Mouse (Mus musculus): ENCODE results near the gene Stra6.

The Stra6 gene

DNA sequence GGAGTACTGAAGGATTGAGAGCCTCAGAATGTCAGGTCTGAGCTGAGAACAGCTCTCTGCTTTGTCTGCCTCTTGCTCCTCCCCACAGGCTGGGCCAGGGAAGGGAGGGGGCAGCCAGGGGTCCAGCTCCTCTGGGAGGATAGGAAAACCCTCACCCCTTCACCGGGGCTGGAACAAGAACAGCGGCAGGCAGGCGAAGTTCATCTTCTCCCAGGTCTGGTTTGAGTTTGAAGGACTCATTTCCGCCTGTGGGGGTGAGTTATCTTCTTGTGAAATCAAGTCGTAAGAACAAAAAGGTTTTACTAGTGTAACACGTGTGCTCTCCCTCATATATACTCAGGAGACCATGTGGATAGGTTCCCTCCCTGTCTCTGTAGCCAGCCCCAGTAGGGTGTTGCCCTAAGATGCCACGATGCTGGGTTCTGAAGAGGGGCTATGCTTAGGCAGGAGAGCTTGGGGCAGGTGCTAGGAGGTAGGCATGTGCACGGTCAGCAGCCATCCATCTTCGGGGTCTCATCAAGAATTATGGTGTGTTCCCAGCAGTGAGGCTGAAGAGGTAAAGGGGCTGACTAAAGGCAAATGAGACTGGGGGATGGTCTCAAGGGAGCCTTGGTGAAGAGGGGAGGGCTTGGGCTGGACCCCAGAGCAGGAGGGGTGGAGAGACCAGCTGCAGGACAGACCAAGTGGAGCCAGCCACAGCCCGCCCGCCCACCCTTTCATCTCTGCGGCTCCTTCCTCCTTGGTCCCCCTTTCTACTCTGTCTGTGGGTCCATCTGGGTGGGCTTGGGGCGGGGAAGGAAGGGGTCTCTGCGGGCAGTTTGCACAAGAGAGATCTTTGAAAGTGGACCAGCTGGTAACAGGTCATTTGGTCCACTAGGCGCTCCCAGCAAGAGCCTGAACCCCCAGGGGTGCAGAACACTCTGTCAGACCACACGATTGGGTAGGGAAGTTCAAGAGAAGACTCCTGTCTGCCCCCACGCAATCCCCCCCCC is 70.6 kb downstream of the Stra6 start:
- DNase-seq (ENCODE audit: low read depth): peak; percentile 43

GRCm38 (mm10) chr9:58134906-58135305 is 71.3 kb downstream of the Stra6 start:
- DNase-seq (ENCODE audit: low read depth): no peak

GRCm38 (mm10) chr9:58135921-58136321 is 72.3 kb downstream of the Stra6 start:
- DNase-seq (ENCODE audit: low read depth): no peak

DNA sequence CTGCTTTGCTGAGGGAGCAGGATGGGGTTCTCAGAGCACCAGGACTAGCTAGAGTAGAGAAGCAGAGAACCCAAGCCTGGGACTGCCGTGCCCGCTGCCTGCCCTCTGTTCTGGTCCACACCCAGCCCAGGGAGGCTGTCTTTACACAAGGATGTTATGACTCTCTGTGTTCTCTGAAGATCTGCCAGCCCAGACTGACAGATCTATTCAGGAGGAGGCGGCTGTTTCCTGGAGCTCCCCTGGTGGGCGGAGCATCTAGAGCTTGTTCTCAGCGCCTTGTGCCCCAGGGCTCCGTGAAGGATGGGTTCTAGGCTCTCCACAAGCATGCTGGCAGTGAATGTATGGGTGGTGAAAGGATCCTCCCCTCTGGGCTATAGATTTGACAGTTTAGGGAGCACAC is 76.4 kb downstream of the Stra6 start:
- DNase-seq (ENCODE audit: low read depth): peak; percentile 65

DNA sequence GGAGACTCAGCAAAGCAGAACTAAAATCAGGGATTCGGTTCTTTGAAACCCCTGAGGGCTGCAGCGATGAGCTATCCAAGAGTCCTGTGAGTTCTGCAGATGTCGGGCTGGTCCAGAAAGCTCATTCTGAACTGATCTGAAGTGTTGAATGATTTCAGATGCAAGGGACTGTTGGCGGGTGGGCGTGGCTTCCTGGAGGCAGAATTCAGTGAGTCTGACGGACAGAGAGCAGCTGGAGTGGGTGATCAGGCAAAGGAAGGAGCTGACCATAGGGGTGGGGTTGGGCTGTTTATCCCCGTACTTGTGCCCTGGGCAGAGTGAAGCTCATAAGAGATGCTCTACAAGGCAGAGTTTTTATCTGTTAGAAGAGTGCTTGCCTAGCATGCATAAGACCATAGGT is 79.8 kb downstream of the Stra6 start:
- DNase-seq (ENCODE audit: low read depth): no peak

DNA sequence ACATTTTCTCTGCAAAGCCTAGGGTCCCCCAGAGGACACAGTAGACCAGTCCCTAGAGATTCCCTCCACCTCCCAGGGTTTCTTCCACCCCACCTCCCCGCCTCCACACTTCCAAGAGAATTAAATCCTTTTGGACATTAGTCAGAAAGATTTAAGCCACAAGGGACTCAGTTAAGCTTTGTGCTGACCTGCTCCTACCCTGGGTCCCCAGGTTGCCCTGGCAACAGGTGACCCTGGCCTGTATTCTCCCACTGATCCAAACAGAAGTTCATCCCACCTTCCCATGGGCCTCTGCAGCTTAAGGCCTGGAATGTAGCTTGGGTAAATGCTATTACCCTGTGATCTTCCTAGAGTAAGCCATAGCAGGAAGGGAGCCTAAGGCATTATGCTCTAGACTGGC is 81.1 kb downstream of the Stra6 start:
- DNase-seq (ENCODE audit: low read depth): no peak

DNA sequence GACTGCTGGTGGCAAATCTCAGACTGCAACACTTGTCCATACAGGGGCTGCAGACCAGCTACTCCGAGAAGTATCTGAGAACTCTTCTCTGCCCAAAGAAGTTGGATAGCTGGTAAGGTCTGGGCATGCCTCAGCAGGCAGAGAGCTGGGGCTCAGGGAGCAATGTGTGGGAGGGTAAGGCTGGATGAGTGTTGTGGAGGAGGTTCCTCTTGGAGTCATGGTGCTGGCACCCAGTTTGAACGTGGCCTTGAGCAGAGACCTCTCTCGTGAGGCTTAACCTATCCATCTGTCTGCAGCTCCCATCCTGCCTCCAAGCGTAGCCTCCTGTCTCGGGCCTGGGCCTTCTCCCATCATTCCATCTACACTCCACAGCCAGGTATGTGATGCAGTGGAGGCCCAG is 81.8 kb downstream of the Stra6 start:
- no peak for DNase-seq (ENCODE audit: low read depth)

- no peak for DNase-seq (ENCODE audit: low read depth)
Measured at GRCm38 (mm10) chr9:58148806-58149205, 85.2 kb downstream of the Stra6 start.

DNA sequence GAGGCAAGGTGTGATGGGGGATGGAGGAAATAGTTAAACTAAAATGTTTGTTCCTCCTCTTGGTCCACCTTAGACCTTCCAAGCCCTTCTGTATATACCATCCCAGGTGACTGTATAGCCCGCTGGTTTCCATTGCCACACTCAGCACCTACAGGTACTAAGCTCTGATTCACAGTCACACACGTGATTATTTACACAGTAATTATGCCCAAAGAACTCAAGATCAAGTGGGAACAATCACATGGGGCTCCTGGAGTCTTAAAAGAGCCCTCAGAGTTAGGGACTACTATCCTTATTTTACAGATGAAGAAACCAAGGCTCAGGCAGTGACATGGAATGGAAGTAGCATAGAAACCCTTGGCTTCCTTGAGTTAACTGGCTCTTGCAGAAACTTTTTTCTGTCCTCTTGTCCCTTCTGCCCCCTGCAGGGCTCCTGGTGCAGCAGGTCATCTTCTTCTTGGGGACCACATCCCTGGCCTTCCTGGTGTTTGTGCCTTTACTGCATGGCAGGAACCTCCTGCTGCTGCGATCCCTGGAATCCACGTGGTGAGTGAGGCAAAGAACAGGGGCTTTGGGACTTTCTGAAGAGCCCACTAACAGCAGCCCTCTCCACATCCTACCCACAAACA is 87.3 kb downstream of the Stra6 start:
- DNase-seq (ENCODE audit: low read depth): peak; percentile 21

DNA sequence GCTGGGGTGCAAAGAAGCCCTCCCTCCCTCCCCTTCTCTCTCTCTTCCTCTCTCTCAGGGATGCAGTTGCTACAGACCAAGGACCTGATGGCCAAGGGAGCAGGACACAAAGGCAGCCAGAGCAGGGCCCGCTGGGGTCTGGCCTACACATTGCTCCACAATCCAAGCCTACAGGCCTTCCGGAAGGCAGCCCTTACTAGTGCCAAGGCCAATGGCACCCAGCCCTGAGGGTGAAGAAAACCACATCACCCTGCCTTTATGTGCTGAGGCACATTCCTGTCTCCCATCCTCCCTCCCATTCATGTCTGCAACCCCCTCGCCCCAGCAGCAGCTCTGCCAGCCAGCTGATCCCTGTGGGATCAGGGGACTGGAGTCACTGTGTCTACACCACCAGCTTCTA is 89.5 kb downstream of the Stra6 start:
- DNase-seq (ENCODE audit: low read depth): no peak

DNA sequence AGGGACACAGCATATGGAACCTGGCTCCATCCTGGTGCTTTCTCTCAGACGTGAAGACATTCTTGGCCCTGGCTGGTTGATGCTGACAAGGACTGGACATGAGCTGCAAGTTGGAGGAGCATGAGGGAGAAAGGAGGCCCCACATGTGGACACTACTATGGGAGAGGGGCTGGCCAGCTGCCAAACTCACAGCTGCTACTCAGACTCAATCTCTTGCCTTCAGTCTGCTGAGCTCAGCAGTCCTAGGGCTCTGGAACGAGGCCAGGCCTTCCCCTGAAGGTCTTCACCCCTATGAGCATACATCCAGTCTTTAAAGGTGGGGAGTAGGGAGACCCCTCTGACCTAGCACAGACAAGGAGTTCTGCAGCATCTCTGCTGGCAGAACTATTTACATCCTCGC is 91.8 kb downstream of the Stra6 start:
- no peak for DNase-seq (ENCODE audit: low read depth)

DNA sequence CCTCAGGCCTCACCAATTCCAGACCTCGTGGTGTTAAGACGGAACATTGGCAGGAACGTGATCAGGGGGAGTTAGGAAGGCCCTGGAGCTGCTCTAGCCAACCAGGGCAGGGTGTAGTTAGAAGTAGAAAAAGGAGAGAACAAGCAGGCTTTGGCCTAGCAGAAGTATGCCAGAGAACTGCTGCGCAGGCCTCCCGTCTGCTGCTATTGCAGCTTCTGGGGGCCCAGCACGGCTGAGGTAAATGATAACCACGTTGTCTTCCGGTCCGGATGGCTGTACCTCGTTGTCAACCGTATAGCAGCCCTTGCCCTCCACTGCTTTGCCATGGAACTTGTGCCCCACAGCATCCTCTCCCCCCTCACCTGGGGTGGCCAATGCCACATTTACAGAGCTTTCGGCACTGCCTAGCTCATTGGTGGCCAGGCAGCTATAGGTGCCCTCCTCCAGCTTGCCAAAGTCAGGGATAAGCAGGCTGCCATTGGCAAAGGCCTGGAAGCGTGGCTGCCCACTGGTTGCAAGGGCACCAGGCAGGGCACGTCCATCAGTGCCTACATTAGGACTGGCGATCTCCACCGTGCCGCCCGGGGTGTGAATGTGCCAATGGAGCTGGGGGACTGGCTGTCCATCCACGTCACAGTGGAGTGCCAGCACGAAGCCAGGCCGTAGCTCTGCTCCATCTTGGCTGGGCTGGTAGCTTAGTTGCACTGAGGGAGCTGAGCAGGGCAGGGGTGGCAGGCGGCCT is 93.4 kb downstream of the Stra6 start:
- no peak for DNase-seq (ENCODE audit: low read depth)

- DNase-seq (ENCODE audit: low read depth): no peak
Measured at GRCm38 (mm10) chr9:58157838-58158237, 94.2 kb downstream of the Stra6 start.

GRCm38 (mm10) chr9:58158541-58159311 is 95.1 kb downstream of the Stra6 start:
- no peak for DNase-seq (ENCODE audit: low read depth)

- DNase-seq (ENCODE audit: low read depth): no peak
Measured at GRCm38 (mm10) chr9:58159855-58160254, 96.3 kb downstream of the Stra6 start.

DNA sequence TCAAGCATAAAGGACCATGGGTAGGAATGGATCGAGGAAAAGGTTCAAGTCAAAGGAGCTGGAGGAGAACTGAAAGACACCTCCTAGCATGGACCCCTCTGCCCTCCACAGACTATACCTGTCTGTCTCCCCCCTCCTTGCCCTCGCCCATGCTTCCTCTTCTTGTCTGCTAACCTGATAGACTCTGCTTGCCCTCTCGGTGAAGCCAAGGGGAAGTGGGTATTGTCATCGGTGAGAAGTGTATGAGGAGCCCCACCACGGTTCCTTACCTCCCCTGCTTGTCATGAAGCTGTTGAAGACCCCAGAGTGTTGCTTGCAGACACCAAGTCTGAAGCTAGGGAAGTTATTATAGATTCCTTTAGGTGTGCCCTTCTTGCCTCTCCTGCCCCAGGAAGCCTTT is 96.7 kb downstream of the Stra6 start:
- DNase-seq (ENCODE audit: low read depth): no peak

DNA sequence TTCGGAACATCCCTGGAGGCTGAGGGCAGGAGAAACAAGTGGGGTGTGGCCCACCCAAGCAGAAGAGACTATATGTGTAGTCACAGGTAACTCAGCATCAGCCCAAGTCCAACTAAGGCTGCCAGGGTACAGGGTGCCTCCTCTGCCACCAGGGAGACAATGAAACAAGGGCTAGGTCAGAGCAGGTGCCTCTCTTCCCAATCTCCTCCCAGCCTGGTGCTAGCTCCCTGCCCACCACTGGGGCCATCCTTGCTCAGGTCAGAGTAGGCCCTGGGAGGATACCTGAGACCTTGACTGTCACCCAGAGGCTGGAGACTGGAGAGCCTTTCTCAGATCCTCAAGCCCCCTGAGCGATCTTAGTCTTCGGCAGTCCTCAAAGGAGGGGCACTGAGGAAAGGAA is 98.6 kb downstream of the Stra6 start:
- no peak for DNase-seq (ENCODE audit: low read depth)

- DNase-seq (ENCODE audit: low read depth): no peak
Measured at GRCm38 (mm10) chr9:58163146-58163545, 99.6 kb downstream of the Stra6 start.

- DNase-seq (ENCODE audit: low read depth): no peak
Measured at GRCm38 (mm10) chr9:58165779-58166178, 102.2 kb downstream of the Stra6 start.

DNA sequence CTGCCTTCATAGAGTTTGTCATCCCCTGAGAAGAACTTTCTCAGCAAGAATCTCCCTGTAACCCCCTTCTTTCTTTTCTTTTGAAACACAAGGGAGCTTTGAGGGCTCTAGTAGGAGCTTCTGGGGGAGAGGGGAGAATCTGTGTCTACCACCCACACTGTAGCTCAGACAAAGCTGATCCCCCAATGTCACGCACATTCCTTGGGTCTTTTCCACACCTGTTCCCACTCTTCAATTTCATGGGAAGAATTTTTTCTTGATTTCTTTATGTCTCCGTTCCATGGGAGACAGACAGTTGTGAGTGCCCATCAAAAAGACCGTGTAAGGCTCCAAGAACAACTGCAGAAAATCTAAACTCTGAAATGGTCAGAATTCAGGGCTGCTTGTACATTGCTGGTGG is 105.3 kb downstream of the Stra6 start:
- DNase-seq (ENCODE audit: low read depth): no peak

DNA sequence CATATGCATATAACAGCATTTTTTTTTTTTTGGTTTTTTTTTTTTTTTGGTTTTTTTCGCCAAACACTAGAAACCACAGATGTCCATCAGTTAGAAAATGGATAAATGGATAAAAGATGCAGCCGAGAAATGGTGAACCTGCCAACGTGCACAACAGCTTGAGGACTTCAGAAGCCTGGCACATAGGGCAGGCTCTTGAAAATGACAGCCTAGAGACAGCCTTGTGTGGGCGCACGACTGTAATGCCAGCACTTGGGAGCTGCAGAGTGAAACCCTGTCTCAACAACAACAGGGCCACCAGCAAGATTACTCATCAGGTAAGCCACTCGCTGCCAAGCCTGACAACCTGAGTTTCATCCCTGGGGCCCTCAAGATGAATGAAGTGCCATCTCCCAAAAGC is 105.8 kb downstream of the Stra6 start:
- no peak for DNase-seq (ENCODE audit: low read depth)

GRCm38 (mm10) chr9:58172863-58173262 is 109.3 kb downstream of the Stra6 start:
- no peak for DNase-seq (ENCODE audit: low read depth)

Data from induced T-regulatory cell, adult 2 months (primary cell).